ENCODE assay signal across 8 mouse cellular contexts in genomic region chr13:55105045-55105952, GRCm38 (mm10). TPM values are rescaled to one million over a fixed set of nuclear protein-coding genes. Genes with fewer than 3 reads are reported as not detected.
A peak's percentile ranks its signal among the peaks of the same experiment; 100 is the strongest.
DNase-seq lines count a peak whose midpoint lies in the region; ATAC-seq and TF ChIP-seq lines count a peak whose summit lies in the region.

Zfp346 (plus strand) TSS chr13:55105311.

- TF ChIP-seq POLR2A in ES-Bruce4 (IDR thresholded peaks at IDR 0.05; ENCODE audit: insufficient read depth, low read length): peak; percentile 95

- peak; percentile 97 to 99 for DNase-seq in heart, postnatal 10 days
- DNase-seq in large intestine, adult 2 months (ENCODE audit: low read depth, low spot score): peak; percentile 82
- peak; percentile 98 for DNase-seq in liver, postnatal 0 days
- DNase-seq in testis, postnatal 10 days (ENCODE audit: low spot score): peak; percentile 99

- intact Hi-C loops in heart, postnatal 10 days (cut with DNase I): no loop called here

- peak; percentile 94 for ATAC-seq in cerebellum, adult (ENCODE audit: insufficient number of reproducible peaks, low FRiP score, low TSS enrichment)
- peak; percentile 94 for ATAC-seq in forebrain, embryonic 13.5 days
- peak; percentile 97 for ATAC-seq in liver, postnatal 0 days
- peak; percentile 92 for ATAC-seq in neural tube, embryonic 14.5 days (ENCODE audit: low read depth)

- peak within 1 kb of the TSS; percentile 58 for H3K9ac ChIP-seq in ES-Bruce4 (ENCODE audit: low read depth, poor library complexity, severe bottlenecking)
- peak within 1 kb of the TSS; percentile 95 for H3K9ac ChIP-seq in forebrain, embryonic 13.5 days
- H3K9ac ChIP-seq in liver, postnatal 0 days (replicated peaks): peak within 1 kb of the TSS; percentile 82
- H3K9ac ChIP-seq in neural tube, embryonic 14.5 days (replicated peaks; ENCODE audit: low read depth, low read length): peak within 1 kb of the TSS; percentile 75

- H3K4me3 ChIP-seq in ES-Bruce4 (ENCODE audit: low read depth, low read length): peak within 1 kb of the TSS; percentile 96
- H3K4me3 ChIP-seq in forebrain, embryonic 13.5 days: peak within 1 kb of the TSS; percentile 89
- H3K4me3 ChIP-seq in liver, postnatal 0 days (ENCODE audit: low read depth, low read length): peak within 1 kb of the TSS; percentile 84
- peak within 1 kb of the TSS; percentile 89 for H3K4me3 ChIP-seq in neural tube, embryonic 14.5 days (ENCODE audit: low read depth, low read length)

- TF ChIP-seq EP300 in ES-Bruce4 (IDR thresholded peaks at IDR 0.05; ENCODE audit: insufficient read depth, low read depth, low read length): no peak
- peak; percentile 52; the same call in 1 of the 2 replicates for TF ChIP-seq EP300 in liver, postnatal 0 days (IDR thresholded peaks at IDR 0.05; ENCODE audit: low read depth)

- WGBS in forebrain, embryonic 13.5 days: 1% methylated on average over 65 of the region's 66 CpGs
- under 1% methylated on average over 65 of the region's 66 CpGs for WGBS in large intestine, adult 2 months
- under 1% methylated on average over 63 of the region's 66 CpGs for WGBS in liver, postnatal 0 days (ENCODE audit: insufficient replicate concordance)
- WGBS in neural tube, embryonic 14.5 days: under 1% methylated on average over 65 of the region's 66 CpGs

- H3K4me1 ChIP-seq in ES-Bruce4 (ENCODE audit: control insufficient read depth, insufficient read depth, low read length): no peaks in the 10 kb centered on the region
- peaks cover 13% of the 10 kb centered on the region for H3K4me1 ChIP-seq in forebrain, embryonic 13.5 days
- H3K4me1 ChIP-seq in liver, postnatal 0 days (ENCODE audit: insufficient read depth): peaks cover 10% of the 10 kb centered on the region
- peaks cover 5% of the 10 kb centered on the region for H3K4me1 ChIP-seq in neural tube, embryonic 14.5 days (ENCODE audit: control insufficient read depth, insufficient read depth, low read length)

- peaks cover 11% of the 10 kb centered on the region for H3K36me3 ChIP-seq in ES-Bruce4 (ENCODE audit: control insufficient read depth, insufficient read depth, low read length, poor library complexity, severe bottlenecking)
- peaks cover 21% of the 10 kb centered on the region for H3K36me3 ChIP-seq in forebrain, embryonic 13.5 days (ENCODE audit: poor library complexity, severe bottlenecking)
- peaks cover 7% of the 10 kb centered on the region for H3K36me3 ChIP-seq in liver, postnatal 0 days (replicated peaks; ENCODE audit: insufficient read depth, low read length)
- H3K36me3 ChIP-seq in neural tube, embryonic 14.5 days (ENCODE audit: control insufficient read depth, insufficient read depth, low read length): no peaks in the 10 kb centered on the region

- H3K27ac ChIP-seq in ES-Bruce4 (ENCODE audit: insufficient read depth, low read length): 0 out of 2 replicates have a peak within 1 kb of the TSS, but pooled peaks have one; percentile 14
- H3K27ac ChIP-seq in forebrain, embryonic 13.5 days: peak within 1 kb of the TSS; percentile 81
- H3K27ac ChIP-seq in liver, postnatal 0 days (ENCODE audit: low read depth): peak within 1 kb of the TSS; percentile 62
- peak within 1 kb of the TSS; percentile 69 for H3K27ac ChIP-seq in neural tube, embryonic 14.5 days (ENCODE audit: low read depth, low read length)

- H3K9me3 ChIP-seq in ES-Bruce4 (replicated peaks; ENCODE audit: control insufficient read depth, insufficient read depth, low read length, poor library complexity, severe bottlenecking): peaks cover 3% of the 10 kb centered on the region; the same call in 1 of the 2 replicates
- H3K9me3 ChIP-seq in forebrain, embryonic 13.5 days (replicated peaks): no peaks in the 10 kb centered on the region
- no peaks in the 10 kb centered on the region for H3K9me3 ChIP-seq in liver, postnatal 0 days (ENCODE audit: low read length)
- no peaks in the 10 kb centered on the region for H3K9me3 ChIP-seq in neural tube, embryonic 14.5 days (ENCODE audit: control insufficient read depth, low read length)

- no peaks in the 10 kb centered on the region for H3K27me3 ChIP-seq in ES-Bruce4 (ENCODE audit: control insufficient read depth, insufficient read depth, low read length, poor library complexity, severe bottlenecking)
- no peaks in the 10 kb centered on the region for H3K27me3 ChIP-seq in forebrain, embryonic 13.5 days
- H3K27me3 ChIP-seq in liver, postnatal 0 days (ENCODE audit: insufficient read depth, low read length): no peaks in the 10 kb centered on the region
- no peaks in the 10 kb centered on the region for H3K27me3 ChIP-seq in neural tube, embryonic 14.5 days (ENCODE audit: control insufficient read depth, insufficient read depth, low read length)

- H3K4me2 ChIP-seq in forebrain, embryonic 13.5 days: peak within 1 kb of the TSS; percentile 89
- H3K4me2 ChIP-seq in liver, postnatal 0 days (ENCODE audit: low read depth, low read length): peak within 1 kb of the TSS; percentile 88
- peak within 1 kb of the TSS; percentile 81 for H3K4me2 ChIP-seq in neural tube, embryonic 14.5 days (ENCODE audit: low read depth, low read length)

- no peak for TF ChIP-seq CTCF in ES-Bruce4 (IDR thresholded peaks at IDR 0.05; ENCODE audit: low read depth, low read length)
- TF ChIP-seq CTCF in liver, postnatal 0 days (IDR thresholded peaks at IDR 0.05; ENCODE audit: low read depth): peak; percentile 65

RNA-seq across cellular contexts. Expression of gene Zfp346, which starts in this region (rescaled TPM):
- polyA plus RNA-seq in ES-Bruce4 (2011; ENCODE audit: insufficient read depth, insufficient read length, low read depth, missing spikeins): 37.0 and 38.2 TPM in 2 replicates
- polyA plus RNA-seq in forebrain, embryonic 13.5 days (2015; fragmentation: Nextera tagmentation; extraction: Ambion mirVana): 23.1 and 24.3 TPM in 2 replicates
- 10 to 100 TPM; 16.5 to 19.8 TPM for total RNA-seq in heart, postnatal 10 days (2021)
- polyA plus RNA-seq in large intestine, adult 2 months (2012; rRNA removed): 8.3 and 9.1 TPM in 2 replicates
- polyA plus RNA-seq in liver, postnatal 0 days (2015; fragmentation: Nextera tagmentation; extraction: Ambion mirVana): 3.0 and 3.6 TPM in 2 replicates
- 34.2 and 34.5 TPM in 2 replicates for polyA plus RNA-seq in neural tube, embryonic 14.5 days (2014; fragmentation: Nextera tagmentation; extraction: Ambion mirVana)

Comparison
In these comparisons a context has a peak if more than half of its experiments do, and no peak if none do; other contexts are left out.
1. Peak in every context shown above with its lines: DNase-seq, ATAC-seq, H3K4me3 ChIP-seq and H3K27ac ChIP-seq.
2. H3K27ac ChIP-seq: peak in every context shown above with its lines; median percentile 81 in forebrain, embryonic 13.5 days; 69 in neural tube, embryonic 14.5 days; 62 in liver, postnatal 0 days; 14 in ES-Bruce4.